Mouse (Mus musculus) adrenal gland, adult (tissue): ENCODE measurements around the gene Ift74.
"Not testable (repeated sequence)": the region's sequence is repeated elsewhere in the genome, so short reads cannot be mapped to it uniquely, and the experiment has no call there.

ENCODE experiments used
- DNase-seq, 2 experiments: peaks; one replicate each; pipeline ENCODE4 v3.0.0; 2022 to 2023; ENCODE audit warnings: low spot score in 1 of 2; ENCODE audit not compliant: inconsistent age in 2 of 2

Gene Ift74

DNA sequence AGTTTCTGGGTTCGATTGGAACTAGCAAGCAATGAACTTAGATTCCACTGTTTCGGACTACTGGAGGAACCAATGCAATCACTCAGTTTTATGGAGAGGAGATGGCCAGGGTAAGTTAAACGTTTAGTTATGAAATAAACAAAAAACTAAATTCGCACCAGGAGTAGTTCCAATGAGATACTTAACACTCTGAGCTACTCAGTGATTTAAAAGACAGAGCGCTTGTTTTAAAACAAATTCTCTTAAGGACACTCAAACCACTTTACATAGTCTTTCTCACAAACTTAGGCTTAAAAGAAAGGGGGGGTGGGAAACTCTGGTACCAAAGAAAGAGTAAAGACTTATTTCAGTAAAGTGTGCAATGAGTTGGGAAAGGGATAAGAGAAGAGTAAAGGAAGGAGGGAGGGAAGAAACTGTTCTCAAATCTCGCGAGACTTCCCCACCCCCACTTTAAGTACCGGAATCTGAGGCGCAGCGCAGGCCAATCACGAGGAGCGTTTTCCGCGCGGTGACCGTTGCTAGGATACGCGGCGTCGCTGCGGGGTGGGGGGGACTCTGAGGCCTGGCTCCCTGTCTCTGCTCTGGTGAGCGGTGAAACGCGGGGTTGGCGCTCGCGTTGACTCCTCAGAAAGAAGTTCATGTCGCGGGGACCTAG, at the start of gene Ift74:
Gene Ift74, plus strand, starts transcription at position 520 of the 655 bp plus-strand sequence.
- peak; percentile 95 to 97 for DNase-seq

DNA sequence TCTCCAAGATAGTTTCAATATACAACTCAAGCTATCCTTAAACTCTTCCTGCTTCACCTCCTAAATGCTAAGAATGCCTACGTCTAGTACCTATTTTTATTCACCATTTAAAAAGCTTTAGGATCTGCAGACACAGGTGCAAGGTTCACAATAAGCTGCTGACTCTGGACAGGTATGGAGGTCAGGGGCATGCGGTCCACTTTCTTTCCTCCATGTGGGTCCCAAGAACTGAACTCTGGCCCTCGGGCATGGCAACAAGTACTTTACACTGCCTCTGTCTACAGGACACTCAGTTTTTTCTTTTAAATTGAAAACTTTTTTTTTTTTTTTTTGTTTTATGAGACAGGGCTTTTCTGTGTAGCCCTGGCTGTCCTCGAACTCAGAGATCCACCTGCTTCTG, 41.6 kb upstream of the Ift74 start:
- no peak for DNase-seq

DNA sequence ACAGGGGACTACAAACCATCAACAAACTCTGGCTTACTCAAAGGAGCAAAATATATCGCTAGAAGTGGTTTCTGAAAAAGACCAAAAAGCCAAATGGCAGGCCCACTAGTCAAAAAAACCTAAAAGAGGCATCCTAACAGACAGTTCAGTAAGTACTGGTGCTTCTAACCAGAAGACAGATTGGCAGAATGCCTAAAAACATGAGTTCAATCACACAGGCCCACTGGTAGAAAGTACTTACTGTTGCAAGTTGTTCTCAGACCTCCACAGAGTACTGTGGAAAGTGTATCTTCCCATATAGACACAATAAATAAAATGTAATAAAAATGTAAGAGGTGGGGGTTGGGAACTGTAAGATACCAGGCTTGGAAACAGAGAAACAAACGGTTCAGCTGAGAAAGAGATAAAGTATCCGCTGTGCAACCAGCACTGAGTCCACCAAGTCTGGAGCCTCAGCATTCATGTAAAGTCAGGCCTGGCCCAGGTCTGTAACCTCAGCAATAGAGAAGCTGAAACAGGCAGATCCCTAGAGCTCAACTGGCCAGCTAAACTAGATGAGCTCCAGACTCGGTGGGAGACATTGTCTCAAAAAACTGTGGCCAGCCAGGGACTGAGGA, 22.4 kb upstream of the Ift74 start:
- no peak for DNase-seq

DNA sequence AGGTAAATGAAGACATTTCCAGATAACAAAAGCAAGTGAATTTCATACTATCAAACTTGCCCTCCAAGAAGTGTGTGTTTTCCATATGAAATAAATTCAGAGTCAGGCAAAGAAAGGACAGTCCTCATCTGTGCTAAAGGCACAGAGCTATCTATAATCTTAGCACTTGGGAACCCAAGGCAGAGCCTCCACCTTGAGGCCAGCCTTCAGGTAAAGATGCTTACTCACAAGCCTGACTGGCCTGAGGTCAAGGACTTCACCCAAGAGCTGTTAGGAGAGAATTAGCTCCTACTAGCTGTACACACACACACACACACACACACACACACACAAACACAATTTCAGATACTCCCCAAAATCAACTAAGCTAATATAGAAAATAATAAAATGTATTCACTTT, 21.6 kb upstream of the Ift74 start:
- DNase-seq: peak in 1 of 2 experiments; percentile 40

DNA sequence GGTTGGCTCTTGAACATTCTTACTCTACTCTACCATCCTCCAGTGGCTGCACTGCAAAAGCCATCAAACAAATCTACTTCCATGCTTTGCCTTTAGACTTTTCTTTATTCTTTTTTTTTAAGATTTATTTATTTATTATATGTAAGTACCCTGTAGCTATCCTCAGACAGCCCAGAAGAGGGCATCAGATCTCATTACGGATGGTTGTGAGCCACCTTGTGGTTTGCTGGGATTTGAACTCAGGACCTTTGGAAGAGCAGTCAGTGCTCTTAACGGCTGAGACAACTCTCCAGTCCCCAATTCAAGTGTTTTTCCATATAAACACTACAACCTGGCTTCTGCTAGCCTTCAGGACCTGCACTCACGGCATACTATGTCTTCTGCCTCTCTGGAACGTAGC, 12.9 kb upstream of the Ift74 start:
- peak in 1 of 2 experiments; percentile 39 for DNase-seq

DNA sequence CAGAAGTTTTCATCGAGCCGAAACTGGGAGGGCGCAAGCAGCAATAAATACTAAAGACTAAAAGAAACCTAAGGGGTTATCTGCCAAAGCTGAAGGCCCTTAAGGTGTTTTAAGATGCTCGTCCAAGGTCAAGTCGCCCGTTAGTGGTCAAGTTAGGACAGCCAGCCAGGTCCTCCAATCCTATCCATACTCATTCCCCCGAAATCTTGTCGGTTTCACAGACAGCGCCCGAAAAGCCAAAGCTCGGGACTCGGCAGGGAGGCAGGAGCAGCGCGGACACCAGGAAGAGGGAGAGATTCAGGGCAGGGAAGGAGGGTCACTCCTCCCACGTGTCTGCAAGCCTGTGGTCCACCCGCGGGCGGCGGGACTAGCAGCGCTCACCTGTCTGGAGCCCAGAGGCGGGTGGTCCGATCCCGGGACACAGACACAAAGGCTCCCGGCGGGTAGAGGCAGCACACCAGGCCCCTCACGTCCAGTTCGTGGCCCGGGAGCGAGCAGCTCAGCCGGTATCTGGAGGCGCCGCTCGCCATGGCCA, 11.7 kb upstream of the Ift74 start:
- no peak for DNase-seq

DNA sequence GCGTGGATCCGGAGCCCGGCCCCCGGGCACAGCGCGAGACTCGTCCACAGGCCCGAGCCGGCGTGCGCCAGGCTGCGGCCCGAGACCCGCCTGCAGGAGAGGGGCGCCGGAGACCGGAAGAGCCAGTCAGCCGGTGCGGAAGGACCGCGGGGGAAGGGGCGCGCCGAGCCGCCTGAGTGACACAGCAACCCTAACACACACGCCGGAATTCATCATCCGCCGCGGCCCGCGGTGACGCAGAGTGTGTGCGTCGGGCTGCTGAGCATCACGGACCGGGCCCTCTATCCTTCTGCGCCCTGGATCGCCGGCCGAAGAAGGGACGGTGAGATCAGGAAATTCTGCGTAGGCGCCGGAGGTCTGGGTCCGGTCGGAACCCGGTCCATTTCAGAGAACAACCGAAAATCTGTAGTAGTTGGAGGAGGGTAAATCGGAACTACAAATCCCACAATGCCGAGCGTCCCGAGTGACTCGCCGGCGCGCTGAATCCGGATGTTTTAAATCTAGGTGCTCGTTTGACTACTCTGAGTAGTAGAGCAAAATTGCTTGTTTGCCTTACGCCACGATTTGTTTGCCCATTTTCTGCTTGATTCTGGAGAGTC, 11.2 kb upstream of the Ift74 start, which contains the start of gene Plaa:
Gene Plaa, minus strand, starts transcription at position 214 of the 599 bp plus-strand sequence.
- DNase-seq: peak; percentile 93 to 97

DNA sequence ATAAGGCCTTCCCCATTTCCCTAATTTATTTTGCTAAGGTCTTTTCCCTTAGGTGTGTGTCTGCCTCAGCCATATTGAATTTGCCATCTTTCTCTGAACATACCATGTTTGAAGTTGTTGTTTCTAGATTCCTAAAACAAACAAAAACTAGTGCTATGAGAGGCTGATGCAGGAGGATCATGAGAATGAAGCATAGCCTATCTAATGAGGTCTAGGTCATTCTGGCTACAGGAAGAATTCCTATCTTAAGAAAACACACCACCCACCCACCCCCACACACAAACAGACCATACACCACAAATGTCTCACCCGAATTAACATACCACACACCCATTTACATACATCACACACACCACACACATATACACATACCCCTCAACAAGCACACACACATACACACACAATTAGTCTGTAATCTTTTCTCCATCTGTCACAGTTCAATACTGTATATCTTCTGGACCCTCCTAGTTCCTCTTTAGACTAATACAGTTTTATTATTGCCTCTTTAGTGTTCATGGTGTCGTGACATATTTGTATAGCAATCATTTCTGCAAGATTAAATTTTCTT, 9.8 kb upstream of the Ift74 start:
- DNase-seq: no peak

DNA sequence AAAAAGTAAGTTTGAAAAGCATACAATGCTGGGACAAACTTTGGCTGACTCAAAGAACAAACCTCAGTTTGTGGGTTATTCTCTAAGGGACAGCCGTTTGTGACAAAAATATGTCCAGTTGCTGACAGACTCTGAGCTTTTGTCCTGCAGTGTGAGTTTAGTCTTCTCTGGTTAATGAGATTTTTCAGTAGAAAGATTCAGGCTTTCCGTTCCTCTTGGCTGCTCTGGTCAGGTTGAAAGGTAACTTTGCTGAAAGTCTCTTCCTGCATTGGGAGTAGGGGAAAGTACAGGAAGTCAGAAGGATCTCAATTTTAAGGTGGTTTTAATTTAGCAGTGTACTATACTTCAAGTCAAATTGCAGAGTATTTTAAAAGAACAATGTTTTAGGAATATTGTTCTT, 8.7 kb upstream of the Ift74 start:
- no peak for DNase-seq

DNA sequence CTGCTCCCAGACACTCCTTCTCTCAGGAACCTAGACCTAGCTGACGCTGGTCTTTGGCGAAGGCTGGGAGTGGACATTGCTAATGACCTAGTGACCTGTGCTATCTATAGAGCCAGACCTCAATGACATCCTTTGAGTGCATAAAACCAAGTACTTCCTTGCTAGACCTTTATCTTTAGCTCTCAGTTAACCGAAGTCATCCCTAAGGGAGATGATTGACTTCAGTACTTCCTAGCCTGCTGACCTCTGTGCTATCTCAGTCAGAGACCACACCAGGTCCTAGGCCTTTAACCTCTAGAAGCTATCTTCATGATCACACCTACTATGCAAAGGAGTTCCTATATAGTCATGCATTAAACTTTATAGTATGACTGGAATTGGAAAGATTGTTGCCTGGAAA, 4.0 kb upstream of the Ift74 start:
- DNase-seq: no peak

DNA sequence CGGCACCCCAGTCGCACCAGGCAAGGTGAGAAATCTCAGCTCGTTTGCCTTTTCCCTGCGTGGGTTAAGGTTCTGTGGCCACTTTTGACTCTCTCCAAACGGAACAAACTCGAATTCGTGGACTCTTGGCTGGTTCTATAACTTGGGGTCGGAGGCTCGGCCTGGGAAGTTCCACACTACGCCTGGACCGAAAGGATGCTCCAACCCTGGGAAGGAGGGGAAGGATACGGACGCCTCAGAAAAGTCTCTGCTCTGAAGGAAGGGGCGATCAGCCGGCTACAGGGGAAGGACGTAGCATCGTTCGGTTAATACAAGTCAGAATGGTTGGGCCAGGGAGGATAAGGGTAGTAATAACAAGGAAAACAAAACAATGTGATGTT, 326 bp downstream of the Ift74 start:
- no peak for DNase-seq

DNA sequence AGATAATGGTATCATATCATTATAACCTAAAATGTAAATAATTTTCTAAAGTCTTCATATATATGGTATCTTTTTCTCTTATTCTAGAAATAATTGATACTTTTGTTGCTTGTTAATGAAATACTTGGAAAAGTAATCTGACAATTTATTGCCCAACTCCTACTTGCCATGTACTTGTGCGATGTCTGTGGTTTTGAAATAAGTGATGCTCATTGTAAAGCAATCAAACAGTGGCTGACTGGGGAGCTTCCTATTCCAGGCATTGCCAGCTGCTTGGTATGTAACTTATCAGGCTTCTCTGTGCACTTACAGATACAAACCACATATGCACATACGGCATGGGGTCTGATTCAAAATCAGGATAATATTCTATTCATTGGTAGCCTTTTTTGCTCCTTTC, 5.8 kb downstream of the Ift74 start:
- DNase-seq: no peak

DNA sequence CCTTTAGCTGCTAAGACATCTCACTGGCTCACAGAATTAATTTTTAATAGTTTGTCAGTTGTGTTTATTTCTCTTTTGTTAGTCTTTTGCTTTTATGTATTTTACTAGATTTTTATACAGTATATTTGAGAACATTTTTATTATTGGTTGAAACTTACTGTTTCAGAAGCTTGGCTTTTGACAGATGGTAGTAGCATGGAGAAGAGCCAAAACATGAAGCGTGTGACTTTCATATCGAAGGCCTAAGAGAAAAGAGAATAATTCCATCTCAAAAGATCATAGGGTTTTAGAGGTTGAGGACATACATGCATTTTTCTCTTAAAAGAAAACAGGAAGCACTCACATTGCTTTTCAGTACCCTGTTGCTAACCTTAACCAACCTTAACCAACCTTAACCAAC, 28.9 kb downstream of the Ift74 start:
- DNase-seq: no peak

DNA sequence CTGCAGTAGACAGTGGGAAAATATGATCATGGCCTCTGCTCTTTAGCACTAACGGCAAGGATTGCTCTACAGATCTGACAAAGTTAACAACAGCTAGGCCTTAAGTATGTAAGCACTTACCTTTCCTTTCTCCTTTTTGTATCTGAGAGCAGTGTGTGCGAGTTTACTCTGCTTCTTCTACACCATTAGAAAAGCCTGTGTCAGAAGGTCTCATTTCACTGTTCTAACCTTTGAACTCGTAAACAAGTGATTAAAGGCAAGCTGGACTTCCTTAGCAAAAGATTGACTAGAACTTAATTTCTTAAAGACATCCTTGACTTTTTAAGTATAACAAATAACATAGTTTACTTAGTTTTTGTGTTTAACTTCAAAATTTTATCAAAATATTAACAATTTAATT, 35.6 kb downstream of the Ift74 start, which contains the start of gene Lrrc19:
Gene Lrrc19, minus strand, starts transcription at position 225 of the 400 bp plus-strand sequence.
- no peak for DNase-seq

DNA sequence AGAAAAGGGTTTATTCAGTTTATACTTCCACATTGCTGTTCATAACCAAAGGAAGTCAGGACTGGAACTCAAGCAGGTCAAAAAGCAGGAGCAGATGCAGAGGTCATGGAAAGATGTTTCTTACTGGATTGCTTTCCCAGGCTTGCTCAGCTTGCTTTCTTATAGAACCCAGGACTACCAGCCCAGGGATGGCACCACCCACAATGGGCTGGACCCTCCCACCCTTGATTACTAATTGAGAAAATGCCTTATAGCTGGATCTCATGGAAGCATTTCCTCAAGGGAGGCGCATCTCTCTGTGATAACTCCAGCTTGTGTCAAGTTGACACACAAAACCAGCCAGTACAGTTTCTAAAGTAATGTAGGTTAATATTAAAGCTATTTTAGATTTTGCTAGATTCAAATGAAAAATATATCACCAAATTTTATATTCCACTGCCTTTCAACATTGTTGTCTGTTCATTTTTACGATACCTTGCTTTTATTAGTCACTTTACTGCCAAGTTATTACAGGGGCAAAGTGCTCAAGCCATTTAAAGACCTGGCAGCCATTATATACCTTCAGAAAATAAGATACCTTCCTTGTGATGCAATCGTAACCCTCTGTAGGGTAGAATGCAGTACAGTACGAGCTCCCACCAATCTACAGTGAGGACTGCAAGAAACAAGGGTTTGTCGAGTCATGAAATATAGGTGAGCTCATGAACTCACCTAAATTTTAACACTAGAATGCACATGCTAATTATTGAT, 36.3 kb downstream of the Ift74 start:
- DNase-seq: not testable (repeated sequence)

DNA sequence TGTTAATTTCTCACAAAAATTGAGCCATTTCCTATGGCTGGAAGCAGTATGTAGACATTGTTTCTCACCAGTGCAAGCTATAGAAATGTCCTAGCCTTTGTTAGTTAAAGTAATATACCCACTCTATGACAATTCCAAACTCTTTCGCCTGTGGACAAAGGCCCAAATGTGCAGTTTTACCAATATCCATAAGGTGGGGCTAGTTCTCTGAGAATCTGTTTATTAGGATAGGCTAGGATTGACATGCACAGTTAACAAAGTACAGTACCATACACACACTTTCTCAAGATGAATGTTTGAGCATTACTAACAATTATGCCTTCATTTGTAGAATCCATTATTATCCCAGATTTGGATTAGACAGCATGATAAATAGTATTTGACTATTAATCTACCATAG, 55.4 kb downstream of the Ift74 start:
- DNase-seq: peak in 1 of 2 experiments; percentile 77

DNA sequence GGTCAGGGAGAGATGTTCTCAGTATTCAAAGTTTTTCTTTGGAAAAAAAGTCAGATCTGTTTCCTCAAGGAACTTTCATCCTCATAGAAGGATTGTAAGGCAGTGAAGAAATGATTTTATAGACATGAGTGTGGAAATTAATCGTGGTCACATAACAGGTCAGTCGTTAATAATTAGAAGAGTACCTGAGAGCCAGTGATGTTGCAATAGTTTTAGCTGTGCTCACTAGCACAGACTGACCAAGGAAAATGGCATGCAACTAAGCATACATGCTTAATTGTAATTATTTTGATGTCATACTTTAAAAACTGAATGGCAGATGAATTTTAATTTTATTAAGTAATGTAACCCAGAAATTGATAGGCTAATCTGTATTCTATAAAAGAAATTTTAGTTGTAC, 66.4 kb downstream of the Ift74 start:
- no peak for DNase-seq

DNA sequence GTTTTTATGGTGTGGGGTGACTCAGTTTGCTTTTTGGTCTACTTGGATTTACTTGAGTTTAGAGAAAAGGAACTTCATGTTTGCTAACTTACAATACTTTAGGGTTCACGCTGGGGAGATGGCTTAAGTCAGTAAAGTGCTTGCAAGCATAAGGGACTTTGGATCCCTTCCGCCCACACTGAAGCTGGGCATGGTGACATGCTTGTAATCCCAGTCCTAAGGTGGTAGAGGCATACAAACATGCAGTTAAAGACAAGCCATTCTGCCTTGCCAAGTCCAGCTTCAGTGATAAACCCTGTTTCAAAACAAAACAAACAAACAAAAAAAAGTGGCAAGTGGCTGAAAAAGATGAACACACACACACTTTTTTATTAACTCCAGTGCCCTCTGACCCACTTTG, 66.9 kb downstream of the Ift74 start:
- DNase-seq: no peak

DNA sequence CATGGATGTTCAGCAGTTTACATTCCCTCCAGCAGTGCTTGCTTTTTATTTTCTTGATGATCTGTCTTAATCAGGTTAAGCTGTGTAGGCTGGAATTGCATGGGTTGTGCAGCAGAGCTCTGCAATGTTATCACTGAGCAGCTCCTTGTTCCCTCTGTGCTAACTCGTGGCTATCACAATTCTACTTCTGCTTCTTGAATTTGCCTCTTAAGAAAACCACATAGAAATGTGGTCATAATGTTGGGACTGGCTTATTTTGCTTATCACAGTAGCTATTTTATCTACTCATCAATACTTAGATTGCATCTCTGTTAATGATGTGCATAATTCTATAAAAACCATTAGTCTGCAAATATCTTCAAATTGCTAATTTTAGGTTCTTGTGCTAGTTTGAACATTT, 67.7 kb downstream of the Ift74 start:
- DNase-seq: no peak

DNA sequence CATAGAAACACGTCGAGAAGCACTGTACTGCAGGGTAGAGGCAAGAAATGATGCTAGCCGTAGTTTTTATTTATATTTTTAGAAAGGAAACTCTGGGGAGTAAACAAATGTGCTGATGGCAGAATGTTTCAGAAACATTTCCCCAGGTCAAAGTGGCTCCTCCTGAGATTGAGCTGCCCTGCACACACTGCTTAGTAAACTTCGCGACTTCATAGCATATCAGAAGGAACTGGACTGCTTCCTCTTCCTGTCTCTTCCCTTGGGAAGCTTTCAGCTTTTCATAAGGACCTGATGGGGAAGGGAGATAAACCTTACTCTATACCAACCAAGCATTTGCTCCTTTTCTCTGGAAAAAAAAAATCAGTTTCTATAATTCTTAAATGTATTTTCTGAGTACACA, 69.0 kb downstream of the Ift74 start:
- peak; percentile 9 to 36 for DNase-seq

DNA sequence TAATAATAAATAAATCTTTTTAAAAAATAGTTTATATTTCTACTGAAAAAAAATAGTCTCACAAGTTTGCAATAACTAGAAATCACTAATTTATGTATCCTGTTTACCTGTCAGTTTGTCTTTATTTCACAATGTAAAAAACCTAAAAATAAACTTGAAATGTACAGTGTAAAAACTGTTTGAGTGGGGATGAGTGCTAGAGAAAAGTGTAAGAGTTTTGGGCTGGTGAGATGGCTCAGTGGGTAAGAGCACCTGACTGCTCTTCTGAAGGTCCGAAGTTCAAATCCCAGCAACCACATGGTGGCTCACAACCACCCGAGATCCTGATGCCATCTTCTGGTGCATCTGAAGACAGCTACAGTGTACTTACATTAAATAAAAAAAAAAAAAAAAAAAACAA, 75.5 kb downstream of the Ift74 start:
- DNase-seq: not testable (repeated sequence)
